Mouse (Mus musculus) inflammation-experienced regulatory T-cells, adult 16 weeks (primary cell): ENCODE data around the gene Lsm10. TPM values are rescaled to one million over a fixed set of nuclear protein-coding genes. Genes with fewer than 3 reads are reported as not detected.

Experiments
- polyA plus RNA-seq: library from polyadenylated mRNA; unstranded; fragments of 100-300 nt; shearing (Covaris generic); gene quantifications from one replicate; pipeline ENCODE4 v1.2.1, GENCODE M21; 2017

The Lsm10 gene
- polyA plus RNA-seq, result 77.9 TPM

DNA sequence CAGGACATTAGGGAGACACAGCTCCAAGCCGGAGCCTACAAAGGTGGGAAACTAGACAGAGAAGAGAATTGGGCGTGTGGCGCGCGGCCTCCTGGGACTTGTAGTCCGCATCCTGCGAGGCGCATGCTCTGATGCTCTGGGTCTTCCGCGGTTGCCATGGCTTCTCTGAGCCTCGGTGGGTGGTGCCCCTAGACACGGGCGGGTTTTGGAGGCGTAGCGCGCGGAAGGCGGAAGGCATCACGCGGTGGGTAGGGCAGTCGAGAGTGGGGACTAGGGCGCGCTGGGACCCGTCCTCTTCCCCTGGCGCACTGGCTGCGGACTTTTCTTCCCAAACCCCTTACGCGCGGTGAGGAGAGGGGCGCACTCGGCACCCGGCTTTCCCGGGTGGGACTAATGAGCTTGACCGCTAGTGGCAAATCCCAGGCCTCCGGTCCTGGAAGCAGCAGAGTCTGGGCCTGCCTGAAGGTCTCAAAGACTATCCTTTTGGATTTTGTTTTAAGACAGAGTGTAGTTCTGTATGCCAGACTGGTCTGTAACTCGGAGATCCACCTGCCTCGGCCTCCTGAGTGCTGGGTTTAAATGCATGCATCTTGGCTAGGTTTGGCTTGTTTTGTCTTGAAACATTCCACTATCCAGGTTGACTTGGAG is at the start of gene Lsm10:
Lsm10 (plus strand) TSS at position 160 of the 648 bp plus-strand sequence.

DNA sequence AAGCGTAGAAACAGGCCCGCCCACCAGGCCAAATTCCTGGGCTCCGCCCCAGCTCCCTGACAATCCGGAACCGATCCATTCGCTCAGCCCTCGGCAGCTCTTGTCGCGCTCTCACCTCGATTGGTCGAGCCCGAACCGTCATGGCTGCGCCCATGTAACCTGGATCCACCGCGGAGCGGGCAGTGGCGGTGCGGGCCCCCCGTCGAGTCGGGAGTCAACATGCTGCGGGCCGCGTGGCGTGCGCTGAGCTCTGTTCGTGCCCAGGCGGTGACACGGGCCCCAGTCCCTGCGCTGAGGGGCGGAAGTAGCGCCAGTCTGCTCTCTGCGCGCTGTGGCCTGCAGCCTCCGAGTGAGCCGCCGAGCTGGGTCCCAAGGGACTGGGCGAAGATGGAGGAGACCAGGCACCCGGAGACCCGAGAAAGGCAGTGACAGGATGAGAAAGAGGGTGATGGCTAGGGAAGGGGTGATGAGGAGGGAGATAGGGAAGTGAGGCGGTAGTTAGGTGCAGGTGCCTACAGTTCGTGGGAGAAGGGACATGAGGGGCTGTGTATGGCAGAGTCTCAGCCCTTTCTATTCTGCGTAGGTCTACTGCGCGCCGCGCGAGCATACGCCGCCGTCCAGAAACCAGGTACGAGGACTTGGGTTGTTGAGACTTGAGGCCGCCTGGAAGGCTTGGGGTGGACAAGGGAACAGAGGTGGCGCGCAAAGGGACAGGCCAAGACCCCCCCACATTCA is 49.4 kb upstream of the Lsm10 start, which contains the start of gene Mrps15:
Mrps15 (plus strand) TSS at position 75 of the 735 bp plus-strand sequence.

DNA sequence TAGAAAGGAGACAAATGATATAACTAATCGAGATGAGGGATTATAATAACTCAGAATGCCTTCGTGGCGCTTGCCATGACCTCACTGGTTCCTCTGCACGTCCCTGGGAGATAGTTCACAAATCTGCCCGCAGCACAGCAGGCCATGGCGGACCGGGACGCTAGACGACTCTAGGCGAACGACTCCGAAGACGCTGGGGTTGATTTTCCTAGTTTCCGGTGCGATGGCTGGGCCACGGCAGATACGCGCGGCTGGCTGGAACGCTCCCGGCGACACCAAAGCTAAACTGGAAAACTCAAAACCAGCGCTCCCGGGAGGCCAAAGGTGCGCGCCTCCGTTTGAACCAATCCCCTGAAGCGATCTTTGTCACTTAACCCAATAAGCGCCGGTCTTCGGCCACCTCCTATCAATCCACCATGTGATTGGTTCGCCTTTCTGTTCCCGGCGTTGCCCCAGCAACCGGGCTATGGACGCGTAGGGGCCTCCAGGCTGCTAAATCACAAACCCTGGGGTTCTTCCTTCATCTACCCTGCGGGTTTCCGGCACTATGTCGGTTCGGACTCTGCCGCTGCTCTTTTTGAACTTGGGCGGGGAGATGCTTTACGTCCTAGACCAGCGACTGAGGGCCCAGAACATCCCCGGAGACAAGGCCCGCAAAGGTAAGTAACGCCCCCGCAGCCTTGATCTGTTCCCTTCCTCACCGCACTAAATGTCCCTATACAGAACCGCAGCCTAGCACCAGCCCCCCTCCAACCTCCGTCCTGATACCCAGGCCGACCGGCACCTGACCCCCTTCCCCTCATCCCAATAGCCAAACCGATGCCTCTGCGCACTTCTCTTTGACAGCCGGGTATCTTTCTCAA is 38.1 kb upstream of the Lsm10 start, which contains the start of gene Oscp1:
Oscp1 (plus strand) TSS at position 432 of the 863 bp plus-strand sequence.

DNA sequence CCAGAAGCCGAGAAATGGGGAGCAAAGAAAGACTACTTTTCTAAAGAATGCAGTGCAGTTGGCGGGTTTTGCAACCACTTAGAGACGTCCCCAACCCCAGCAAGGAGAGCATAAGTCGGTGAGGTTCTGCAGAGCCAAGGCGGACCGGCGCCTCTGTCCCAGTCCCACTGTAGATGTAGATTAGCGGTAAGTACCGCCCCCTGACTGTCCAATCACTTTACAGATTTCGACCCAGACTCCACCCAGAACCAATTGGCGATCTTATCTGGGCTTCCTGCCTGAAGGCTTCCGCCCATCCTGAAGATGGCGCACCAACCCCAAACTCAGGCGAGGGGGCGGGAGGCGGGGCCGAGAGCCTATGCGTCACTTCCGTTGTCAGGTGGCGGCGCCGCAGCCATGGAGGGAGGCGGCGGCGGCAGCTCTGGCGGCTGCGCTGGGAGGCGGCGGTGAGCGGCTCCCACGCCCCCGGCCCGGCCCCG is 7.2 kb downstream of the Lsm10 start, which contains the start of gene Stk40:
Stk40 (plus strand) TSS at position 368 of the 479 bp plus-strand sequence.

DNA sequence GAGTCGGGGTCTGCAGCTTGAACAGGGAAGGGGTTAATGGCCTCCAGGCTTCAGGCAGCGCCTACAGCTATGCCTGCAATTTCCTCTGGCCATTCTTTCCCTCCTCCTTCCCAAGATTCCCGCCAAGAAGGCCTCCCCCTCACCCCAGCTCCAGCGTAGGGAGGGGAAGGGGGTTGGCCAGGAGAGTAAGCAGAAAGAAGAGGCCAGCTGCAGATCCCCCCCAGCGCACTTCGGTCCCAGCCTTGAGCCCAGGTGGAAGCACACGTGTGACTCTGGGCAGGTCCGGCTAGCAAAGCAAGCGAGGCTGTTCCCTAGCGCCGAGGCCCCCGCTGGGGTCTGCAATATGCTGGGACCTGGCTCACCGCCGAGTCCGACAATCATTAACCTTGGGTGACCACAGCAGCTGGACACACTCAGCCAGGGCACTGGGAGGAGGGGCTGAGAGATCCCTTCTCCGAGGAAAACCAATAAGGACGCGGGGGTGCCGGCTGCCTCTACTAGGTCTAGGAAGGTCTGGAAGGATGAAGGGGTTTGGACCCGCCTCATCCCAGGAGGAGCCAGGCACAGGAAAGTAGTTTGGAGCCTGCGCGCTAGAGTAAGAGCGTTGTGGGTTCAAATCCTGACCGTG is 51.2 kb downstream of the Lsm10 start, which contains the start of gene Eva1b:
Eva1b (plus strand) TSS at position 212 of the 628 bp plus-strand sequence.

Other genes with a start within 250 kb of the Lsm10 start
- not detected for gene Csf3r, start 72.1 kb upstream of the Lsm10 start, polyA plus RNA-seq
- gene Mrps15, start 49.7 kb upstream of the Lsm10 start, polyA plus RNA-seq, result 79.9 TPM
- 2.0 TPM for gene Oscp1, start 38.1 kb upstream of the Lsm10 start, polyA plus RNA-seq
- 18.2 TPM for gene Stk40, start 7.3 kb downstream of the Lsm10 start, polyA plus RNA-seq
- gene Eva1b, start 51.1 kb downstream of the Lsm10 start, polyA plus RNA-seq, result 38.4 TPM
- gene Sh3d21, start 66.9 kb downstream of the Lsm10 start, polyA plus RNA-seq, result 1.1 TPM
- 263 TPM for gene Thrap3, start 106.1 kb downstream of the Lsm10 start, polyA plus RNA-seq
- gene Map7d1, start 159.7 kb downstream of the Lsm10 start, polyA plus RNA-seq, result 3.7 TPM
- gene Trappc3, start 165.7 kb downstream of the Lsm10 start, polyA plus RNA-seq, result 112 TPM
- gene Col8a2, start 190.2 kb downstream of the Lsm10 start, polyA plus RNA-seq, result not detected
- 29.0 TPM for gene Adprhl2, start 225.1 kb downstream of the Lsm10 start, polyA plus RNA-seq
- not detected for gene Tekt2, start 229.1 kb downstream of the Lsm10 start, polyA plus RNA-seq